Mouse (Mus musculus): ENCODE measurements around the gene Galk1. TPM values are rescaled to one million over a fixed set of nuclear protein-coding genes. Genes with fewer than 3 reads are reported as not detected.

Galk1 gene
- polyA plus RNA-seq, 1 experiment from 2014 or later, result 387 TPM

- Histone ChIP-seq H3K4me2 (replicated peaks; ENCODE audit: low read depth) (no peak overlapping the region), H3K9ac (ENCODE audit: low read depth, low read length) (no peak overlapping the region), H3K4me3 (ENCODE audit: low read depth, low read length) (no peak overlapping the region), H3K27ac (ENCODE audit: low read depth, low read length) (no peak overlapping the region; the same call in 1 of the 2 replicates), H3K27me3 (replicated peaks; ENCODE audit: control insufficient read depth, insufficient read depth, low read length) (no peaks in the 10 kb centered on the region), H3K9me3 (ENCODE audit: control insufficient read depth) (no peaks in the 10 kb centered on the region), H3K36me3 (ENCODE audit: control insufficient read depth, insufficient read depth) (peaks cover 73% of the 10 kb centered on the region), H3K4me1 (replicated peaks; ENCODE audit: control insufficient read depth, insufficient read depth, low read length) (0 out of 2 replicates have a peak, but pooled peaks cover 4% of the 10 kb centered on the region)
- TF ChIP-seq CTCF (IDR thresholded peaks at IDR 0.05; ENCODE audit: low read depth), result no peak
- no peak for ATAC-seq
- WGBS, result 71% methylated on average over 12 of the region's 12 CpGs
Measured at GRCm38 (mm10) chr11:116058022-116058614, 45.6 kb upstream of the Galk1 start.

DNA sequence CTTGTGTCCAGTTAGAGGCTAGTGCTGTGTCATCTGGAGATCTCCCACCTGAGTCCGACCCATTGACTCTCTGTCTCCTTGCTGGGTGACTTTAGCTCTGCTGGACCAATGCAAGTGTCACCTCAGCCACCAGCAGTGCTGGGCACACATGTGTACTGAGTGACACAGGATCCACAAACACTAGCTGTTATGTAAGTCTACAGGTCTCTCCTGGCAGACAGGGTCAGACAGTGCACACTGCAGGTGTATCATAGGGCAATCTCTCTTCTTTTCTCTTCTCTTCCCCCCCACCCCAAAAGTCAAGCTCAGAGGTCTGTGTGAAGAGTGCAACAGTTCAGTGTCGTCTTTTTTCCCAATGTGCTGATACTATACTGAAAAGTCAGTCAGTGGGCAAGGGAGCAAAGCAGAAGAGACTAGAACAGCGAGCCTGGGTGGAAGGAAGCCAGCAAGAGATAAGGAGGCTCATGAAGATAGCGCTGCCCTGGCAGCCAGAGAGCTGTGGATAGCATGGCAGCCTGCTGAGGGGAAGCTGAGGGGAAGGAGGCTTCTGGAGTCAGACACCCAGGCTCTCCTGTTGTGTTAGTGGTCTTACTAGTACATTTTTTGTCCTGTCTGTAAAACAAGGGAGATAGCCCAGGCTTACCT is 44.8 kb upstream of the Galk1 start:
- no peak overlapping the region for H3K27ac ChIP-seq (ENCODE audit: low read depth, low read length)
- 67% methylated on average over 4 of the region's 4 CpGs for WGBS
- no peaks in the 10 kb centered on the region for H3K9me3 ChIP-seq (ENCODE audit: control insufficient read depth)
- TF ChIP-seq CTCF (IDR thresholded peaks at IDR 0.05; ENCODE audit: low read depth), result no peak
- no peak for ATAC-seq
- peaks cover 81% of the 10 kb centered on the region for H3K36me3 ChIP-seq (ENCODE audit: control insufficient read depth, insufficient read depth)
- no peaks in the 10 kb centered on the region for H3K27me3 ChIP-seq (replicated peaks; ENCODE audit: control insufficient read depth, insufficient read depth, low read length)
- no peak overlapping the region for H3K4me2 ChIP-seq (replicated peaks; ENCODE audit: low read depth)
- H3K9ac ChIP-seq (ENCODE audit: low read depth, low read length), result no peak overlapping the region
- no peak overlapping the region for H3K4me3 ChIP-seq (ENCODE audit: low read depth, low read length)
- H3K4me1 ChIP-seq (replicated peaks; ENCODE audit: control insufficient read depth, insufficient read depth, low read length), result 0 out of 2 replicates have a peak, but pooled peaks cover 4% of the 10 kb centered on the region

GRCm38 (mm10) chr11:116055873-116056272 is 43.4 kb upstream of the Galk1 start:
- Histone ChIP-seq H3K9ac (ENCODE audit: low read depth, low read length) (no peak overlapping the region), H3K27ac (ENCODE audit: low read depth, low read length) (no peak overlapping the region), H3K27me3 (replicated peaks; ENCODE audit: control insufficient read depth, insufficient read depth, low read length) (no peaks in the 10 kb centered on the region), H3K4me2 (replicated peaks; ENCODE audit: low read depth) (no peak overlapping the region), H3K9me3 (ENCODE audit: control insufficient read depth) (no peaks in the 10 kb centered on the region), H3K4me1 (replicated peaks; ENCODE audit: control insufficient read depth, insufficient read depth, low read length) (0 out of 2 replicates have a peak, but pooled peaks cover 4% of the 10 kb centered on the region), H3K36me3 (ENCODE audit: control insufficient read depth, insufficient read depth) (peaks cover 92% of the 10 kb centered on the region), H3K4me3 (ENCODE audit: low read depth, low read length) (no peak overlapping the region)
- WGBS, result 93% methylated on average over 11 of the region's 11 CpGs
- no peak for ATAC-seq
- no peak for TF ChIP-seq CTCF (IDR thresholded peaks at IDR 0.05; ENCODE audit: low read depth)

DNA sequence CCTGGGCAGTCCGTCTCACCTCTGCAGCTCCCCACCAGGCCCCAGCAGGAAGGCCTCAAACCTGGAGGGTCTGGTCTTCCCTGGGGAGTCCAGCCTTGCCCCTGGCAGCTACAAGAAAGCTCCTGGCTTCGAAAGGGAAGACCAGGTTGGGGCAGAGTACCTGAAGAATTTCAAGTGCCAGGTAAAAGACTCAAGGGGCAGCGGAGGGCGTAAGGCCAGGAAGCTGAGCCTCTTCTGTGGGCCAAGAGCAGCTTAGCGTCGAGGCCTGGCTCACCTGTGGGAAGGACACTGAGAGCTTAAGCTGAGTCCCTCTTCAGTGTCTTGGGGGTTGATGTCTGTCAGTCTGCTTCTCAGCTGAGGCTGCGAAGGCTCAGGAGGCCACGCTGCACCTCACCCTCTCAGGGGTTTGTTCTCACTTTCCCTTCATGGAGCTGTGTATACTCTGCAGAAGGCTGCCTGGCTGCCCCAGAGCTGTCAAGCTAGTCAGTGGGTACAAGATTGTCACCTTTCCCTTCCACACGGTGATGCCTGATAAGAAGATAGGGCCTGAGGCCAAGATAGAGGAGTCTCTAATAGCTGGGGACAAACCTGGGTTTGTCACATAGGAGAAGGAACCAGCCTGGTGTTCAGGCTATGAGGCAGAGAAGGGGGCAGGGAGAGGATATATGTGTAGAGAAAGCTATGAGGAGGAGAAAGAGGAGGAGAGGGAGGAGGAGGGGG is 41.2 kb upstream of the Galk1 start:
- no peak overlapping the region for H3K27ac ChIP-seq (ENCODE audit: low read depth, low read length)
- H3K4me3 ChIP-seq (ENCODE audit: low read depth, low read length), result no peak overlapping the region
- no peak overlapping the region for H3K9ac ChIP-seq (ENCODE audit: low read depth, low read length)
- no peaks in the 10 kb centered on the region for H3K27me3 ChIP-seq (replicated peaks; ENCODE audit: control insufficient read depth, insufficient read depth, low read length)
- 92% methylated on average over 9 of the region's 9 CpGs for WGBS
- no peaks in the 10 kb centered on the region for H3K9me3 ChIP-seq (ENCODE audit: control insufficient read depth)
- H3K4me2 ChIP-seq (replicated peaks; ENCODE audit: low read depth), result no peak overlapping the region
- no peaks in the 10 kb centered on the region for H3K4me1 ChIP-seq (replicated peaks; ENCODE audit: control insufficient read depth, insufficient read depth, low read length)
- no peak for ATAC-seq
- peaks cover 97% of the 10 kb centered on the region for H3K36me3 ChIP-seq (ENCODE audit: control insufficient read depth, insufficient read depth)
- TF ChIP-seq CTCF (IDR thresholded peaks at IDR 0.05; ENCODE audit: low read depth), result no peak

- Histone ChIP-seq H3K27me3 (replicated peaks; ENCODE audit: control insufficient read depth, insufficient read depth, low read length) (no peaks in the 10 kb centered on the region), H3K36me3 (ENCODE audit: control insufficient read depth, insufficient read depth) (peaks cover 83% of the 10 kb centered on the region), H3K9me3 (ENCODE audit: control insufficient read depth) (no peaks in the 10 kb centered on the region), H3K4me1 (replicated peaks; ENCODE audit: control insufficient read depth, insufficient read depth, low read length) (no peaks in the 10 kb centered on the region), H3K27ac (ENCODE audit: low read depth, low read length) (no peak overlapping the region), H3K9ac (ENCODE audit: low read depth, low read length) (no peak overlapping the region), H3K4me3 (ENCODE audit: low read depth, low read length) (no peak overlapping the region), H3K4me2 (replicated peaks; ENCODE audit: low read depth) (no peak overlapping the region)
- no peak for TF ChIP-seq CTCF (IDR thresholded peaks at IDR 0.05; ENCODE audit: low read depth)
- 82% methylated on average over 4 of the region's 4 CpGs for WGBS
- ATAC-seq, result no peak
Measured at GRCm38 (mm10) chr11:116050196-116050595, 37.7 kb upstream of the Galk1 start.

DNA sequence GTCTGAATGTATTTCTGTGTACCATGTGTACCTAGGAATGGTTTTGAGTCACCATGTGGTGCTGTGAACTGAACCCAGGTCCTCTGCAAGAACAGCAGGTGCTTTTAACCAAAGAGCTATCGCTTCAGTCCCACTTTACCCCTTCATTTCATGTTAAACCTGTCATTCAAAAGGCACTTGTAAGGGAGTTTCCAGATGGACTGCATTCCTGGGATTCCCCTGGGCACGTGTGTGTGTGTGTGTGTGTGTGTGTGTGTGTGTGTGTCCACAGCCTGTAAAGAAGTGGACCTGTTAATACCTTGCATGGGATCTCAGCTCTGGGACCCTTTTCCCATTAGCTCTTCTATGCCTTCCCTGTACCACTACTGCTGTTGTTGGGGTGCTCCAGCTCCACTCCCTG is 37.1 kb upstream of the Galk1 start:
- H3K36me3 ChIP-seq (ENCODE audit: control insufficient read depth, insufficient read depth), result peaks cover 77% of the 10 kb centered on the region

More for the DNA sequence above, 37.1 kb upstream of the Galk1 start:
- H3K27me3 ChIP-seq (replicated peaks; ENCODE audit: control insufficient read depth, insufficient read depth, low read length), result no peaks in the 10 kb centered on the region
- H3K9me3 ChIP-seq (ENCODE audit: control insufficient read depth), result no peaks in the 10 kb centered on the region
- no peak for ATAC-seq
- no peak overlapping the region for H3K4me2 ChIP-seq (replicated peaks; ENCODE audit: low read depth)
- no peak overlapping the region for H3K27ac ChIP-seq (ENCODE audit: low read depth, low read length)
- WGBS, result 89% methylated on average over 2 of the region's 2 CpGs
- no peak overlapping the region for H3K4me3 ChIP-seq (ENCODE audit: low read depth, low read length)
- no peak for TF ChIP-seq CTCF (IDR thresholded peaks at IDR 0.05; ENCODE audit: low read depth)
- H3K4me1 ChIP-seq (replicated peaks; ENCODE audit: control insufficient read depth, insufficient read depth, low read length), result no peaks in the 10 kb centered on the region
- no peak overlapping the region for H3K9ac ChIP-seq (ENCODE audit: low read depth, low read length)
